Mouse (Mus musculus) cerebellum, adult (tissue): ENCODE measurements at regions not wholly inside any gene's neighbourhood (a gene's known extent, or its start where the extent isn't known, plus 50 kb on each side); places are given as distances from the start of the nearest gene placed in this dataset.

Experiments used
- ATAC-seq: cut with Nextera tagmentation; 2 replicates; pipeline ENCODE4 v1.9.2; 2017; ENCODE audit warnings: mild to moderate bottlenecking, moderate library complexity, mixed read lengths; ENCODE audit not compliant: insufficient number of reproducible peaks, low FRiP score, low TSS enrichment

- no peak for ATAC-seq
These were observed 231.3 kb upstream of the Nrip1 start for GRCm38 (mm10) chr16:76604914-76605313.

GRCm38 (mm10) chr16:76603846-76604258, 230.2 kb upstream of the Nrip1 start:
- no peak for ATAC-seq

GRCm38 (mm10) chr16:76603431-76603830, 229.8 kb upstream of the Nrip1 start:
- no peak for ATAC-seq

- no peak for ATAC-seq
These were observed 226.5 kb upstream of the Nrip1 start for GRCm38 (mm10) chr16:76600131-76600530.

GRCm38 (mm10) chr16:76591956-76592768, 218.5 kb upstream of the Nrip1 start:
- ATAC-seq, result no peak

- ATAC-seq, result no peak
These were observed 216.2 kb upstream of the Nrip1 start for GRCm38 (mm10) chr16:76589791-76590190.

- no peak for ATAC-seq
These were observed 203.6 kb upstream of the Nrip1 start for GRCm38 (mm10) chr16:76577206-76577605.

- no peak for ATAC-seq
These were observed 201.7 kb upstream of the Nrip1 start for GRCm38 (mm10) chr16:76575281-76575680.

GRCm38 (mm10) chr16:76566220-76566619, 192.6 kb upstream of the Nrip1 start:
- ATAC-seq, result no peak

- no peak for ATAC-seq
These were observed 181.2 kb upstream of the Nrip1 start for GRCm38 (mm10) chr16:76554846-76555245.

- ATAC-seq, result no peak
These were observed 176.0 kb upstream of the Nrip1 start for GRCm38 (mm10) chr16:76549628-76550027.

- no peak for ATAC-seq
These were observed 173.5 kb upstream of the Nrip1 start for GRCm38 (mm10) chr16:76547087-76547486.

- no peak for ATAC-seq
These were observed 173.0 kb upstream of the Nrip1 start for GRCm38 (mm10) chr16:76546632-76547031.

GRCm38 (mm10) chr16:76545942-76546341, 172.3 kb upstream of the Nrip1 start:
- ATAC-seq, result no peak

- ATAC-seq, result no peak
These were observed 171.3 kb upstream of the Nrip1 start for GRCm38 (mm10) chr16:76544972-76545371.

GRCm38 (mm10) chr16:76540964-76541363, 167.3 kb upstream of the Nrip1 start:
- ATAC-seq, result no peak

GRCm38 (mm10) chr16:76540328-76540923, 166.8 kb upstream of the Nrip1 start:
- no peak for ATAC-seq

- ATAC-seq, result no peak
These were observed 166.0 kb upstream of the Nrip1 start for GRCm38 (mm10) chr16:76539669-76540068.

GRCm38 (mm10) chr16:76537871-76538270, 164.2 kb upstream of the Nrip1 start:
- no peak for ATAC-seq

- no peak for ATAC-seq
These were observed 159.2 kb upstream of the Nrip1 start for GRCm38 (mm10) chr16:76532928-76533217.

- ATAC-seq, result no peak
These were observed 158.7 kb upstream of the Nrip1 start for GRCm38 (mm10) chr16:76532142-76532927.
